Comparison of ENCODE assay signal across 8 mouse cellular contexts in genomic region chr19:43674730-43675524, GRCm38 (mm10). TPM values are rescaled to one million over a fixed set of nuclear protein-coding genes. Genes with fewer than 3 reads are reported as not detected.
DNase-seq lines count a peak whose midpoint lies in the region; ATAC-seq lines count a peak whose summit lies in the region.

Gene Slc25a28 (minus strand): TSS chr19:43674881.

- peak; percentile 100 for DNase-seq in adipocyte (ENCODE audit: low spot score)
- peak; percentile 100 for DNase-seq in embryo, embryonic 10 days (ENCODE audit: low spot score)
- DNase-seq in gastrocnemius, postnatal 10 days, result peak; percentile 93
- peak; percentile 100 for DNase-seq in induced T-regulatory cell, adult 2 months (ENCODE audit: low read depth)
- DNase-seq in left cerebral cortex, adult 9 months (ENCODE audit: low spot score in 2 of 2), result peak; percentile 99
- DNase-seq in right cerebral cortex, postnatal 14 days, result peak; percentile 95
- peak; percentile 97 to 98 for DNase-seq in urinary bladder, postnatal 36 days (ENCODE audit: low spot score in 2 of 2)

- peak; percentile 79 for ATAC-seq in megakaryocyte progenitor cell, adult 5-6 weeks (replicated peaks; ENCODE audit: poor library complexity)

RNA-seq across cellular contexts. Expression of gene Slc25a28, which starts in this region (rescaled TPM):
- total RNA-seq in gastrocnemius, postnatal 10 days (2021), result 10 to 100 TPM; 18.4 to 21.2 TPM
- total RNA-seq in megakaryocyte progenitor cell, adult 5-6 weeks (2015), result 26.6 and 29.2 TPM in 2 replicates
- 39.5 and 43.3 TPM in 2 replicates for total RNA-seq in megakaryocyte progenitor cell, adult 5-6 weeks (2017)

Comparison
In these comparisons a context has a peak if more than half of its experiments do, and no peak if none do; other contexts are left out.
1. Peak in every context shown above with its lines: DNase-seq and ATAC-seq.